Mouse (Mus musculus) spleen, postnatal 4 days (tissue): ENCODE data around the gene Rbm28.
A peak's percentile ranks its signal among the peaks of the same experiment; 100 is the strongest.
"Not testable (repeated sequence)": the region's sequence is repeated elsewhere in the genome, so short reads cannot be mapped to it uniquely, and the experiment has no call there.

Experiments
- DNase-seq, 2 experiments: peaks; one replicate each; pipeline ENCODE4 v3.0.0; 2022; ENCODE audit warnings: low spot score in 2 of 2

The Rbm28 gene

DNA sequence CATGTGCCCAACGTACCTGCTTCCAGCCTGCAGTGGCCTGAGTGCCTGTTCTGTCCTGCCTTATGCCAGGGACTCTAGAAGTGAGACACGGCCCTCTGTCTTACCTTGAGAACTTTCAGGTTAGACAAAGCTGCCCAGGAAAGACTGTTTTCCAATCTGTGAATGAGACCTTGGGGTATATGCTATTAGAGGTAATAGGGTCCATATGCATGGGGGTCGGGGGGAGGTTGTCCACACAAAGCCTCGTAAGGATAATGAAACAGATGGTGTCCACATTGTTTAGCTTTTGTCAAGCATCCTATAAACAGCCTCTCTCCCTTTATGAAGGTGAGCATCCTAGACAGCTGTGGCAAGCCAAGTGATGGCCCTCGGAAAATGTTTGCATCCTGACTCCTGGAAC, 30.3 kb upstream of the Rbm28 start:
- DNase-seq, result peak; percentile 7 to 33

DNA sequence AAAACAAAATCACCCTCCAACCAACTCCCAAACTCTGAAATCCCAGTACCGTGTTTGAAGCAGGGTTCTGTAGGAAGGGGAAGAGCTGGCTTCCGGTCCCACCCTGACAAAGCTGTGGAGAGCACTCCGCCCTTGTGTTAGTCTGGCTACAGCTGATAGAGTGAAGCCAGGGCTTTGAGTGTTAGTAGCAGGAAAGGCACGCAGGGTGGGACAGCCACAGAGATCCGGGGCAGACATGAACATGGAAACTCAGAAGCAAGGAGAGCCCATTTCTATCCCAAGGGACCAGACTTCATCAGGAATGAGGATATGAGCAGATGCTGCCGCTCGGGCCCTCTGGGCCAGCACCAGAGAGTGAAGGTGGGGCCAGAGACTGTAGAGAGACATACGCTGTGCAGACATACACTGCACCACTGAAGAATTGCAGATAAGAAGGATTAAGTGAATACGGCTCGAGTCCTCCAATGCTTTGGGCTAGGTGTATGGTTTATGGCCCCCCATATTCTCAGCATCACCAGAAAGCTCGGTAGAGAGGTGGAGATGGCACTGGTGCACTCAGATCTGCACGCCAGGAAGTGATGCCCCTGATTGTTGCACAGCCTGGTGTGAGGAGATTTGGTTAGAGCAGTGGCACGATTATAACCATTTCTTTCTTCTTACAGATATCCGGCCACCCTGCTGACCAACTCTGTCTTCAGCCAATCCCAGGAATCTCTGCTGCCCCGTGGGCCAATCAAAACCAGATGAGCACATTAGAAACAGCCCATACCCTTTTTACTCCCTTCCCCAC, 29.4 kb upstream of the Rbm28 start:
- DNase-seq, result peak; percentile 8 to 47

DNA sequence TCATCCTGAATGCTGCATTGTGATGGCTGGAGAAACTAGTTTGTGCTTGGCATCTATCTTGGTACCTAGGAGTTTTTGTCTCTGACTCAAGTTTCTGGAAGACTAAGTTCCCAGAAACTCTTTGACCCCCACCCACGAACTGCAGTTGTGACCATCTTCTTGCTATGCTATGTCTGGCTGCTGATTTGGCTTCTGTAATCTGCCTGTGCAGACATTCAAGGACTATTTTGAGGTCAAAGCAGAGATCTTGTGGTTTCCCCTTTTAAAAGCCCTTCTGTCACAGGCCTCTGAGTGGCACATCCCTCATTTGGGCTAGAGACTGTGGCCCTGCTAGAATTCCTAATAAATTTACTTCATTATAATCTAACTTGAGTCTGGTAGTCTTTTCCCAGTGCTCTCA, 23.1 kb upstream of the Rbm28 start:
- DNase-seq, result no peak

DNA sequence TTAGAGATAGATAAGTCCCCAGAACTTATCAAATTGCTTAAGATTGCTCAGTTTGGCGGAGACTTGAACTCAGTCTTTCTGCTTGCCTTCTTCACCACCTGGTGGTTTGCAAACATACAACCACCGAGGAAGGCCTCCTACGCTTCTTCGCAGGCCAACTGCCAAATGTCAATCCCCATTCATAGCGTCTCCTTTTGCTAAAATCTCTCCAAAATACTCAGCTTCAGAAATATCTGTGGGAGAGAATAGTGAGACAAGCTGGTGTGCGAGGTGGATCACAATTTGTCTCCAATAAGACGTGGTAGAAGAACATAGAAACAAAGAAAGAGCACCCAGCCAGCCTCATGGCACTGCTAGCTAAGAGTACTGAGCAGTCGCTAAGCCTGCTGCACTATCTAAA, 15.0 kb upstream of the Rbm28 start:
- peak in 1 of 2 experiments; percentile 48 for DNase-seq

DNA sequence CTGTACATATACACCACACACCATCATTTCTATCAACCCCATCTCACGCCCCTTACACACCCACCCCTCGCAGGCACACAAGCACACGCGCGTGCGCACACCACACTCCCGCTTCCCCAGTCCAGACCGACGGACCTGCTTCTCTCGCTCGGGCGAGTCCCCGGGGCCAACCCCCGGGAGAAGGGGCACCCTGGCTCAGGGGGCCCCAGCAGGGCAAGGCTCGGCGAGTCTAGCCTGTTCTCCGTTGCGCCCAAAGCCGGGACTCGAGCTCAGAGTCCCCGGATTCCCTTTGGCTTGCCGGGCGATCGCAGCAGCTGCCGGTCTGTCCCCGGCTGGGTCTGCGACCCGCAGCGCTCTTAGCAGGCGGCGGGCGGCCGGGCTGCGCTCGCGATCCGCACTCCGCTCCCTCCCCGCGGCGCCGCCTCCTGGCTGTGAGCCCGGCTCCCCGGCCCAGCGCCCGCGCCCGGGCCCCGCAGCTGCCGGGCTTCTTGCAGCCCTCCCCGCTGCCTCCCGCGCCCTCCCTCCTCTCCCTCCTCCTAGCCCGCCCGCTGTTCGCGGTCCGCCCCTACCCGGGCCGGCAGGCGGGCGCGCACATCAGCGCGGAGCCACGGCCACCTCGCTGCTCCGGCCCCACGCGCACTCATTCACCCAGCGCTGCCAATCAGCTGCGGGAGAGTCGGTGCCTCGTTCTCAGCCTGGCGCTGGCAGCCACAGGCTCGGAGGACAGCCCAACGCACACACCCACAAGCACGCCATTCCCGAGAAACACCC, 14.3 kb upstream of the Rbm28 start, which contains the start of gene Prrt4:
Gene Prrt4, minus strand, starts transcription at position 697 of the 771 bp plus-strand sequence.
- DNase-seq, result no peak

DNA sequence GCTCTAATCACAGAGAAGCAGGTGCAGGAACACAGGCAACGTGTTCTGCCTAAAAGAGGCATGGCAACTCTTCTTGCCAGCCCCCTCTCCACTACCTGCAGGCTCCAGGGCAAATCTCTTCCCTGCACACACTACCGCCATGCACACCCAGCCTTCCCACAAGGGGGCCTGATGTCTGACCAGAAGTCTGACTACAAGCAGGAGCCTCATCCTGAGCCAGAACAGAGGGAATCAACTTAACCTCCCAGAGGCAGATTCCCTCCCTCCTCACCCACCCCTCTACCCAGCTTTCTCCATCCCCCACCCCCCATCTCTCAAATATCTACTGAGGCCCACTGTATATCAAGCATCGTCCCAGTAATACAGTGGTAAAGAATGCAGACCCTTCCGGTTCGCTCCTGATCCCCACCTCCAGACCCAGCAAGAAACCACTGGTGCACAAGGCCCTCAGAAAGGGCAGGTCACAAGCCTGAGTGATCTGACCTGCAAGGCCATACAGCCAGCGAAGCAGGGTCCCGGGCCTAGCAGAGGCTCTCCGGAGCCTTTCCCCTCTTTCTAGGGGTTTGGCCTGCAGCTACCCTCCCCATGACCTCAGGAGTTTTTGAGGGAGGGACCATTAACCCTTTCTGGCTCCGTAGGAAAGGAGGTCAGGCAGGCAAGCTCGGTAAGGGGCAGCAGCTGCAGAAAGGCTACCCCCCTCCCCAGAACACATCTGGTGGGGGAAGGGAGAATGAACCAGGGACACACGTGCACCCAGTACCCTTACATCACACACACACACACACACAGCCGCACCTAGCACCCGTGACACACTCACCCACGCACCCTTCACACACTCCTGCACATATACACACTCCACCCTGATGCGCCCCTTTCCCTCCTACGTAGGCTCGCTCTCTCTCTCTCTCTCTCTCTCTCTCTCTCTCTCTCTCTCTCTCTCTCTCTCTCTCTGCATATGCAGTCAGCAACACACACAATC, 13.4 kb upstream of the Rbm28 start:
- DNase-seq, result peak in 1 of 2 experiments; percentile 50

DNA sequence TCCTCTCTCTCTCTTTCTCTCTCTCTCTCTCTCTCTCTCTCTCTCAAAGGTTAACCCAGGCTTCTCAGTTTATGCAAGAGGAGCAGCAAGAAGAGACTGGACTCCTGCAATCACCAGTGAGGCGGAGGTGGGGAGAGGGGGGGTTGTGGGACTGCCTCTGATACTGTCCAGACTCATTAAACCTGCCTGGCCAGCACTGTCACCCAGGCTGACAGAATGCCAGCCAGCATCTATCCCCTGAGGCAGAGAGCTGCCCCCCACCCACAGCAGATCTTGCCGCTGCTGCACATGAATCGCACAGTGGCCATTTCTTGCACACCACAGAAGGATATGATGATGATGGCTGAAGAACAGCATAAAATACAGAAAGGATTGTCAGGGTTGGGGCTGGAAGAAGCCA, 10.3 kb upstream of the Rbm28 start:
- peak in 1 of 2 experiments; percentile 6 for DNase-seq

DNA sequence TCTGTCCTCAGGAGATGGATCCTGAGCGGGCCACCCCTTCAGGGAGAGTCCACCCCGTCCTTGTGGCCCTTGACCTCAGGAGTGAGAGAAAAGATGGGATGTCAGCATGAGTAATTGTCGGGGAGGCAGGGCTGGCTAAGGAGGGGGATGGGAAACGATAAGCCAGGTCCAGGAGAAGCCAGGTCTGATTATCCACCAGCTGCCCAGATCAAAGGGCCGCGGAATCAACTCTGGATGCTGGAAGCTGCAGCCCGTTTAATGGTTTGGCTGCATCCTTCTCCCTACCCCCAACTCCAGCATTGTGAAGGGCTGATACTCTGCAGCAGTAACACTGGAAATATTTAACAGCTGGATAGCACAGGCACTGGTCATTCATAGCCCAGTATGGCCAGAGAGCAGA, 9.6 kb upstream of the Rbm28 start:
- no peak for DNase-seq

DNA sequence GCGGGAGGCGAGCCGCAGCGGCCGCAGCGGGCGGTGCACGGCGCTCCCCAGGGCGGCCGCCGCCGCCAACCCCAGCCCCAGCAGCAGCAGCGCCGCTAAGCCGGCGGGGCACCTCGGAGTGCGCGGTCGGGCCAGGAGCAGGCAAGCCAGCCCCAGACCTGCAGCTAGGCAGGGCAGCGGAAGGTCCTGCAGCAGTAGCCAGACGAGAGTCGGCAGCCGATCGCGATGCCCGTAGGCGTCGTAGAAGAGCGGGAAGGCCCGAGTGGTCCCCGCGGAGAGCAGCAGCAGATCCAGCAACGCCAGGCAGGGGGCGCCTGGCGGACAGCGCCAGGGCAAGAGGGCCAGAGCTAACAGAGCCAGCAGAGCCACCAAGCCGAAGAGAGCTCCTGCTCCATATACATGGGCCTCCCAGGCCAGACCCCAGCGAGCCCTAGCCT, 6.2 kb upstream of the Rbm28 start:
- peak; percentile 66 to 85 for DNase-seq

DNA sequence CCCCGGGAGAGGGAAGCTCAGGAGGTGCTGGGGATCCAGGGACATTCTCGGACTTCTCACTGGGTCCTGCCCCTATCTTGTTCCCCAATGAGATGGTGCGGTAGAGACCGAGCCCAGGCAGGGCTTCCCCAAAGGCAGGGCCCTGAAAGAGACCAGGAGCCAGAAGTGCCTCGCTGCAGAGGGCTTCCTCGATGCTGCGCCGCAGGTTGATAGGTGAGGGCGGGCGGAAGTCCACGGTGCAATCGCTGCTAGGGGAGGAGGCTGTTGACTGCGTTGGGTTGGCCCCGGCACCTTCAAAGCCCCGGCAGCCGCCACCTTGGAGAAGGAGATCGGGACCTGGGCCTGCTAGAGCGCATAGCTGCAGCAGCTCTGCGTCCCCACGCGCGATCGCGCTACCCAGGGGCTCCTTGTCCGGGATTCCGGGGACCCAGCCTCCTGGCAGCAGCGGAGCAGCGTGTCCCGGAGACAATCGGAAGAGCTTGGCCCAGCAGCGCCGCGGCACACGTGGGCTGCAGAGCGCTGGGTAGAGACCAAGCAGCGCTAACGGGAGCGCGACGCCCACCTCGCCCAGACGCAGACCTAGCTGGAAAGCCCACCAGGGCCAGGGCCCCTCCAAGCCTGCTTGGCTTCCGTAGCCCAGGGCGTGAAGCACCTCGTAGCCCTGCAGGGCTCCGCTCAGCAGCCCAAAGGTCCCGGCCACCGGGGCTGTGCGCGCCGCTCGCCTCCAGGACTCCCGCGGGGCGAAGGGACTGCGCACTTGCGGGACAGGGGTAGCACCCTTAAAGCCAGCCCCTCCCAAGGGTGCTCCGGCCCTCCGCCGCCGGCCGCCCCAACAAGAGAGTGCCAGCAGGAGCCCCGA, 5.5 kb upstream of the Rbm28 start:
- peak in 1 of 2 experiments; percentile 68 for DNase-seq

DNA sequence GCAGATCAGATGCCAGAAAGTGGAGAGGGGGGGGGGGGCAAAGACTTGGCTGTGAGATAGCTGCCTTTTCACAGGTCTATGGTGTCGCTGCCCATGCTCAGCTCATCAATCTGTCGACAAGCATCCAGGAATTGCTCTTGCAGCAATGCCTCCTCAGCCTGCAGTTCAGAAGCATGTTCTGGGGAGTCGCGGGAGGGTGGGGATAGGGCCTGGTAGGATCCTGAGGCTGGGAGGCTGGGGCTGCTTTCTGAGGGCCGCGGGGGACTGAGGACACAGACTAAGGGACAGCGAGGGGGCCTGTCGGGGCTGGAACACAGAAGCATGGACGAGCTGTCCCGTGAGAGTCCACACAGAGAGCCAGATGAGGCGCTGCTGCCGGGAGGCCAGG, 4.9 kb upstream of the Rbm28 start:
- DNase-seq, result no peak

DNA sequence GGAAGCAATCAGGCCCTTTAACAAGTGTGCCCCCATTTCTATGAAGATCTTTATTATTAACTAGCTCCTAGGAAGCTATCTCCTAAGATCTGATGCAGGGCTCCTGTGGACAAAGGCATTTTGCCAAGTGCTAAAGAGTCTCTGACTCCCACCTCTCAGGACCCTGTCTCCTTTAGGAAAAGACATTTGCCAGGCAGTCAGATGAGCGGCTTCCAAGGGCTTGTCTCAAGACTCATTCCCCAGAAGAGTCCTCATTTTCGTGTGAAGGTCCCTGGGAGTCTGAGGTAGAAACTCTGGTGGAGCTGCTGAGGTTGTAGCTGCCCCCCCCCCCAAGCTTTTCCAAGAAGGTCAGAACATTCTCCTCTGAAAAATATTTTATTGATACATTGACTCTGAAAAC, 4.1 kb upstream of the Rbm28 start:
- no peak for DNase-seq

DNA sequence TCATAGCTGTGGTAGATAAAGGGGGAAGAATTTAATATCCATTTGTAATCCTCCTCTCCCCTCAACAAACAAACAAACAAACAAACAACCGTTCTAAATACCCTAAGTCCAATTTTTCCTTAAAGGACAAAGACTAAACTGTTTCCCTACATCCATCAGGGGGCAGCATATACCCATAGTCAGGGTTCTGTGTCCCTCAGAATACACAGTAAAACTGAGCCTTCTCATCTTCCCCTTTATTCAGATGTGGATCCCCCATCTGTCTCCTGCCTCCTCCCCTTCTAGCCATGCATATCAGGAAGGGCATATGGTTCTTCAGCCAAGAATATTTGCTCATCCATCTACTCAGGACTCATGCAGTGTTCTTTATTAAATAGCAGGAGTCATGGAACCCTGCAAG, 1.4 kb upstream of the Rbm28 start:
- no peak for DNase-seq

DNA sequence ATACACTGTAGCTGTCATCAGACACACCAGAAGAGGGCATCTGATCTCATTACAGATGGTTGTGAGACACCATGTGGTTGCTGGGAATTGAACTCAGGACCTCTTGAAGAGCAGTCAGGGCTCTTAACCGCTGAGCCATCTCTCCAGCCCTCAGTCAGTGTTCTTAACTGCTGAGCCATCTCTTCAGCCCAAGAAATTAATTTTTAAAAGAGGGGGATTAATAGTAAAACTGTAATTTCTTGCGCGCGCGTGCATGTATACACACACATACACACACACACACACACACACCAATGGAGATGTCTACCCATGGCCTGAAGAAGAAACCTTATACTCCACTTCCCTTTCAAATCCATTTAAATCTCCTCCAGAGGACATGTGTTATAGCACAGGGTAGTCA, 3.5 kb downstream of the Rbm28 start:
- not testable (repeated sequence) for DNase-seq

DNA sequence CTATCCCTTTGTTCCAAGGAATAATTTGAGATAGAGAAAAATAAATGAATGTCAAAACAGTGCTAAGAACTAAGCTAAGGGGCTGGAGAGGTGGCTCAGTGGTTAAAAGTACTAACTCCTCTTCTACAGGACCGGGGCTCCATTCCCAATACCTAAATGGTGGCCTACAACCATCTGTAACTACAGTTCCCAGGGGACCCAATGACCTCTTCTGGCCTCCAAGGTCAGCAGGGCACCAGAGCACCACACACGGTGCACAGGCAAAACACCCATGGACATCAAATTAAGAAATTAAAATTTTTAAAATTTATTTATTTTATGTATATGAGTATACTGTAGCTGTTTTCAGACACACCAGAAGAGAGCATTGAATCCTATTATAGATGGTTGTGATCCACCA, 4.0 kb downstream of the Rbm28 start:
- DNase-seq, result no peak

DNA sequence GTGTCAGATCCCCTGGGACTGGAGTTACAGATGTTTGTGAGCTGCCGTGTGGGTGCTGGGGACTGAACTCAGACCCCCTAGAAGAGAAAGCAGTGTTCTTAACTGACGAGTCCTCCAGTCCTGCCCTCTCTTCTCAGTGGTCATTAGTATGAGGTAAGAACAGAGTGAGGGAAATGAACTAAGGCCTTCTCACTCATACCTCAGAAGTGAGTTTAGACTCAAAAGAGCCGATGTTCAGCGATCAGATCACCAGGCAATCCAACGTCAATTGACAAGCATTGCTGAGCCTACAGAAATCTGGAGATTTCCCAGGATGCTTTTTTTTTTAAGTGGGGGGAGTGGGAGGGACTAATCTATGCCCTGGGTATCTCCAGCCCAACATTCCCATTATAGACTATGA, 8.5 kb downstream of the Rbm28 start:
- no peak for DNase-seq

DNA sequence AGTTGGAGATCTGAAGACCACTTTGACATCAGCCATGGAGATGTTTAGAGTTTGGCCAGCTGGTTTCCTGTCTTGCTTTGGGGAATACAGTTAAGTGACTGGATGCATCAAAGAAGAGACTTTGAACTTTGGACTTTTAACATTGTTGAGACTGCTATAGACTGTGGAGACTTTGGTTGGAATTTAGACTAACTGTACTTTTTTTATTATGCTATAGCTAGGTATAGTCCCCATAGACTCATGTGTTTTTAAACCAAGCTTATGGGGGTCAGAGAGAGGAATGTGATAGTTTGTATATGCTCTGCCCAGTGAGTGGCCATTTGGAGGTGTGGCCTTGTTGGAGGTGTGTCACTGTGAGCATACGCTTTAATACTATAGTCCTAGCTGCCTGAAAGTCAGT, 14.8 kb downstream of the Rbm28 start:
- DNase-seq, result no peak

DNA sequence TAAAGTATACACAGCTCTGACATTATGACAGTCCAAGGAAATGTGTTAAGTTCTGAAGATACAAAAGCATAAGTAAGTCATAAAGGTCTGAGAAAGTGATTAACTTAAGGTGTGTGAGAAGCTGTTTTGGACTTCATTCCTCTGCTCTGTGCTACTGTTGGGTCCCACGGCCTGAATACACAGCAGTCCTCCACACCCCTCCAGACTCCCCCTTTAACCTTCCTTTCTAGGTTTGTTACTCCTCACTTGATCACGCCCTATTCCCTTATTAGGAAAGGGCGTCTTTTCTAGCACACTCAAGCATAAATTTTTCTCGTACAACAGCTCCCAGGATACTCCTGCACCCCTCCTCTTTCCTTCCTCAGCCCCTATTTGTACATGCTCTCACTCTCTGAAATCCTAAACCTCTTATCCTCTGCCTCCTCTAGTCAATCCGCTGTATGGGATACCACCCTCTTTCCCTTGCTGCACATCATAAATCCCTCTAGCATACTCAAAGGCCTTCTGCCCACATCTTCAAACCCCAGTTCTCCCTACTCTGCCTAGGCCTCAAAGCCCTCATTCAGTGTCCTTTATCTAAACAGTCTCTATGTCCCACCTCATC, 17.3 kb downstream of the Rbm28 start:
- no peak for DNase-seq

DNA sequence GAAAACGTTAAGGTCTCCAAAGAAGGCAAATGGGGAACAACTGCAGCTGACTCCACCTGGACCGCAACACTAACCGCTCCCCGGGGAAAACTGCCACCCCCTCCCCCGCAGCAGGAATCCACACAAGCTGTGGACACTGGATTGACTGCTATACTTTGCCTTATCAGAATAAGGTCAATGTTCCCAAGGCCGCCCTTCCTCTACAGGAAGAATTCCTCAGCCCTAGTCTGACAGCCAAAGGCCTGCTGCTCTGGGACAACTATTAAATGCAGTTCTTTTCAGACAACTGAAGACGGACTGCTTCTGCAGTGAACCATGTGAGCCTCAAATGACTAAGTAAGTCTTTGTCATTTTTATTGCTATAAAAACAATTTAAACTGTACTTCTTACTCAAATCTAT, 18.2 kb downstream of the Rbm28 start:
- no peak for DNase-seq

DNA sequence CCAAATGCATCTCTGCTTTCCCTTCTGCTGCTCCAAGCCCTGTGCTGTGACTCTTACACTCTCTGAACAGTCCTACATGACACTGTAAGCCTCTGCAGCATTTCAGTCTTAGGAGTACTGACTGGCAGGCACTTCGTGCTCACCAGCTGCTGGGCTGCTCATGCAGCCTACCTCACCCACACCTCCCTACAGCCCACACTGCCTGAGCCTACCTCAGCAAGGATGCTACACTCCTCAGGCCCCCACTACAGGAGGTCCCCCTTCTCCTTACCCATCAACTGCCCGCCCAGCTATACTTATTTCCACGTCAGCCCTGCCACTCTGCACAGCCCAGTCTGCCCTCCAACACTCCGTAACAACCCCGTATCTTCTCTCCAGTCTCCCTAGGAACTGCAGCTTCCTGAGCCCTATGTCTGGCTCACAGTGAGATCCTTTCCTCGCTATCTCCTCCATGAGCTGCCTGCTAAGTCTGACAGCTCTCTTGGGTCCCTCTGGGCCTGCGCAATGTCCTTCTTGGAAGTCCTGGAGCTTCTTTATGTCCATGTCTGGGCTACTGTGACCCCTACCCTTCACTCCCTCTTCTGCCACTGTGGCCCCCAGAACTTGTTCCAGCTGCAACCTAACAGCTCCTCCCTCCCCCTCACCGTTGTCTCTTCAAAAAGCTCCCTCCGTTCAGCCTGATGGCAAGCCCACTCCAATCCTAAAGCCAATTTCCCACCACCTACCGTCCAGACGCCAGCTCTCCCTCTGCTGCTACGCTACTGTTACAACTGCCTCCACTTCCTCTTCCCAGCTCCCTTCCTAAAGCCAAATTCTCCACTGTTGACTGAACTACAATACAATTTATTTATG, 19.1 kb downstream of the Rbm28 start:
- DNase-seq, result no peak
